Mouse (Mus musculus) midbrain, embryonic 12.5 days (tissue): ENCODE measurements around the gene Aff3. TPM values are rescaled to one million over a fixed set of nuclear protein-coding genes. Genes with fewer than 3 reads are reported as not detected.

Source experiments
- ATAC-seq: fragments of 200-750 bp; cut with Nextera tagmentation; 2 replicates; pipeline ENCODE4 v1.8.0; 2017; ENCODE audit warnings: low read depth, moderate TSS enrichment, moderate library complexity; ENCODE audit not compliant: low FRiP score
- H3K27ac ChIP-seq: fragments of 300-500 bp; sonication (generic); replicated peaks from 2 replicates; pipeline ENCODE4 v1.5.1; 2016; ENCODE audit warnings: mild to moderate bottlenecking
- H3K27me3 ChIP-seq: fragments of 300-500 bp; sonication (generic); 2 replicates; pipeline ENCODE4 v1.6.1; 2016; ENCODE audit warnings: mild to moderate bottlenecking
- H3K36me3 ChIP-seq: fragments of 300-500 bp; sonication (generic); 2 replicates; pipeline ENCODE4 v1.6.1; 2016
- H3K4me1 ChIP-seq: fragments of 300-500 bp; sonication (generic); 2 replicates; pipeline ENCODE4 v1.6.1; 2016
- H3K4me2 ChIP-seq: fragments of 300-500 bp; sonication (generic); replicated peaks from 2 replicates; pipeline ENCODE4 v1.6.1; 2016; ENCODE audit warnings: mild to moderate bottlenecking, moderate library complexity
- H3K4me3 ChIP-seq: fragments of 300-500 bp; sonication (generic); 2 replicates; pipeline ENCODE4 v1.5.1; 2016; ENCODE audit warnings: mild to moderate bottlenecking
- H3K9ac ChIP-seq: fragments of 300-500 bp; sonication (generic); replicated peaks from 2 replicates; pipeline ENCODE4 v1.6.1; 2016; ENCODE audit warnings: mild to moderate bottlenecking, moderate library complexity
- H3K9me3 ChIP-seq: fragments of 300-500 bp; sonication (generic); 2 replicates; pipeline ENCODE4 v1.6.1; 2016; ENCODE audit warnings: mild to moderate bottlenecking
- WGBS: fragments of 180-500 bp; shearing (Covaris S2); methylation state at CpG from one replicate; pipeline ENCODE4 v1.1.7; 2016; 5-methylcytosine and 5-hydroxymethylcytosine counted together
- polyA plus RNA-seq: library from polyadenylated mRNA; unstranded; fragments of >200 nt; fragmentation: Nextera tagmentation; extraction: Ambion mirVana; gene quantifications from 2 replicates; pipeline ENCODE4 v1.2.1, GENCODE M21; 2016

Aff3 gene
- polyA plus RNA-seq, 1 experiment from 2014 or later, result 25.4 TPM

- no peak overlapping the region for H3K9ac ChIP-seq
- no peak for ATAC-seq
- H3K36me3 ChIP-seq, result no peaks in the 10 kb centered on the region
- 90% methylated on average over 8 of the region's 8 CpGs for WGBS
- no peaks in the 10 kb centered on the region for H3K9me3 ChIP-seq
- H3K4me2 ChIP-seq, result no peak overlapping the region
- H3K4me3 ChIP-seq, result no peak overlapping the region
- H3K27me3 ChIP-seq, result no peaks in the 10 kb centered on the region
- H3K4me1 ChIP-seq, result peaks cover 16% of the 10 kb centered on the region
- H3K27ac ChIP-seq, result no peak overlapping the region
Measured at GRCm38 (mm10) chr1:38454921-38455320, 209.8 kb downstream of the Aff3 start.

- H3K27ac ChIP-seq, result no peak overlapping the region
- no peak overlapping the region for H3K4me3 ChIP-seq
- H3K9me3 ChIP-seq, result no peaks in the 10 kb centered on the region
- H3K27me3 ChIP-seq, result no peaks in the 10 kb centered on the region
- H3K4me1 ChIP-seq, result peaks cover 19% of the 10 kb centered on the region
- no peak overlapping the region for H3K4me2 ChIP-seq
- WGBS, result 89% methylated on average over 6 of the region's 6 CpGs
- ATAC-seq, result no peak
- no peak overlapping the region for H3K9ac ChIP-seq
- H3K36me3 ChIP-seq, result no peaks in the 10 kb centered on the region
Measured at GRCm38 (mm10) chr1:38451367-38451766, 213.4 kb downstream of the Aff3 start.

- no peak overlapping the region for H3K4me2 ChIP-seq
- WGBS, result 91% methylated on average over 12 of the region's 12 CpGs
- no peak overlapping the region; the same call in 1 of the 2 replicates for H3K9ac ChIP-seq
- H3K27me3 ChIP-seq, result no peaks in the 10 kb centered on the region
- H3K27ac ChIP-seq, result no peak overlapping the region
- H3K9me3 ChIP-seq, result no peaks in the 10 kb centered on the region
- no peaks in the 10 kb centered on the region for H3K36me3 ChIP-seq
- H3K4me3 ChIP-seq, result no peak overlapping the region
- no peak for ATAC-seq
- H3K4me1 ChIP-seq, result peaks cover 19% of the 10 kb centered on the region
Measured at GRCm38 (mm10) chr1:38450677-38451076, 214.1 kb downstream of the Aff3 start.

GRCm38 (mm10) chr1:38449816-38450478 is 214.8 kb downstream of the Aff3 start:
- no peaks in the 10 kb centered on the region for H3K36me3 ChIP-seq
- H3K27me3 ChIP-seq, result no peaks in the 10 kb centered on the region
- H3K9ac ChIP-seq, result no peak overlapping the region
- peaks cover 19% of the 10 kb centered on the region for H3K4me1 ChIP-seq
- WGBS, result 69% methylated on average over 7 of the region's 7 CpGs
- H3K27ac ChIP-seq, result no peak overlapping the region
- no peak overlapping the region for H3K4me3 ChIP-seq
- no peak for ATAC-seq
- H3K9me3 ChIP-seq, result no peaks in the 10 kb centered on the region
- no peak overlapping the region for H3K4me2 ChIP-seq

GRCm38 (mm10) chr1:38448854-38449253 is 215.9 kb downstream of the Aff3 start:
- no peak overlapping the region for H3K4me2 ChIP-seq
- no peak overlapping the region for H3K9ac ChIP-seq
- H3K27ac ChIP-seq, result peak overlapping the region; percentile 20; the same call in 1 of the 2 replicates
- H3K9me3 ChIP-seq, result no peaks in the 10 kb centered on the region
- no peak for ATAC-seq
- 80% methylated on average over 3 of the region's 3 CpGs for WGBS
- H3K4me1 ChIP-seq, result peaks cover 22% of the 10 kb centered on the region
- no peak overlapping the region for H3K4me3 ChIP-seq
- no peaks in the 10 kb centered on the region for H3K36me3 ChIP-seq
- H3K27me3 ChIP-seq, result no peaks in the 10 kb centered on the region

- Histone ChIP-seq H3K36me3 (no peaks in the 10 kb centered on the region), H3K4me1 (peaks cover 34% of the 10 kb centered on the region), H3K9ac (no peak overlapping the region), H3K27ac (no peak overlapping the region), H3K4me2 (no peak overlapping the region), H3K27me3 (no peaks in the 10 kb centered on the region), H3K4me3 (no peak overlapping the region), H3K9me3 (no peaks in the 10 kb centered on the region)
- no peak for ATAC-seq
- WGBS, result 88% methylated on average over 2 of the region's 2 CpGs
Measured at GRCm38 (mm10) chr1:38447581-38447980, 217.2 kb downstream of the Aff3 start.

- Histone ChIP-seq H3K4me3 (no peak overlapping the region), H3K9me3 (no peaks in the 10 kb centered on the region), H3K27ac (no peak overlapping the region), H3K9ac (no peak overlapping the region), H3K36me3 (no peaks in the 10 kb centered on the region), H3K27me3 (no peaks in the 10 kb centered on the region; the same call in 1 of the 2 replicates), H3K4me1 (peaks cover 47% of the 10 kb centered on the region), H3K4me2 (no peak overlapping the region)
- no peak for ATAC-seq
- WGBS, result 78% methylated on average over 12 of the region's 12 CpGs
Measured at GRCm38 (mm10) chr1:38446152-38446820, 218.5 kb downstream of the Aff3 start.

GRCm38 (mm10) chr1:38442887-38443286 is 221.9 kb downstream of the Aff3 start:
- 85% methylated on average over 3 of the region's 3 CpGs for WGBS
- no peak overlapping the region for H3K9ac ChIP-seq
- no peaks in the 10 kb centered on the region for H3K9me3 ChIP-seq
- H3K4me1 ChIP-seq, result peaks cover 62% of the 10 kb centered on the region
- no peak for ATAC-seq
- H3K36me3 ChIP-seq, result no peaks in the 10 kb centered on the region
- no peak overlapping the region for H3K4me2 ChIP-seq
- H3K27ac ChIP-seq, result no peak overlapping the region
- no peaks in the 10 kb centered on the region; the same call in 1 of the 2 replicates for H3K27me3 ChIP-seq
- no peak overlapping the region for H3K4me3 ChIP-seq

- Histone ChIP-seq H3K4me1 (peaks cover 66% of the 10 kb centered on the region), H3K27ac (no peak overlapping the region), H3K36me3 (no peaks in the 10 kb centered on the region)
Measured at GRCm38 (mm10) chr1:38442479-38442878, 222.3 kb downstream of the Aff3 start.

GRCm38 (mm10) chr1:38441800-38442199 is 223.0 kb downstream of the Aff3 start:
- H3K4me2 ChIP-seq, result no peak overlapping the region
- H3K4me3 ChIP-seq, result no peak overlapping the region
- no peaks in the 10 kb centered on the region for H3K9me3 ChIP-seq
- WGBS, result 58% methylated on average over 2 of the region's 2 CpGs
- ATAC-seq, result no peak
- H3K27me3 ChIP-seq, result no peaks in the 10 kb centered on the region; the same call in 1 of the 2 replicates
- no peak overlapping the region for H3K9ac ChIP-seq
- H3K27ac ChIP-seq, result 0 out of 2 replicates have a peak overlapping the region, but pooled peaks have one; percentile 26
- no peaks in the 10 kb centered on the region for H3K36me3 ChIP-seq
- H3K4me1 ChIP-seq, result peaks cover 69% of the 10 kb centered on the region

More at GRCm38 (mm10) chr1:38442479-38442878, 222.3 kb downstream of the Aff3 start:
- 70% methylated on average over 9 of the region's 9 CpGs for WGBS
- Histone ChIP-seq H3K27me3 (no peaks in the 10 kb centered on the region; the same call in 1 of the 2 replicates), H3K4me3 (no peak overlapping the region), H3K4me2 (no peak overlapping the region), H3K9ac (no peak overlapping the region), H3K9me3 (no peaks in the 10 kb centered on the region)
- no peak for ATAC-seq

- Histone ChIP-seq H3K4me3 (no peak overlapping the region), H3K4me1 (peaks cover 79% of the 10 kb centered on the region), H3K36me3 (no peaks in the 10 kb centered on the region), H3K4me2 (peak overlapping the region; percentile 34; the same call in 1 of the 2 replicates), H3K9me3 (no peaks in the 10 kb centered on the region), H3K9ac (no peak overlapping the region), H3K27ac (peak overlapping the region; percentile 60), H3K27me3 (no peaks in the 10 kb centered on the region; the same call in 1 of the 2 replicates)
- WGBS, result 60% methylated on average over 6 of the region's 6 CpGs
- no peak for ATAC-seq
Measured at GRCm38 (mm10) chr1:38440471-38440815, 224.3 kb downstream of the Aff3 start.

- peak overlapping the region; percentile 34 for H3K4me2 ChIP-seq
- peak; percentile 39 for ATAC-seq
- no peaks in the 10 kb centered on the region; the same call in 1 of the 2 replicates for H3K27me3 ChIP-seq
- peaks cover 79% of the 10 kb centered on the region for H3K4me1 ChIP-seq
- H3K9me3 ChIP-seq, result no peaks in the 10 kb centered on the region
- H3K4me3 ChIP-seq, result no peak overlapping the region
- no peaks in the 10 kb centered on the region for H3K36me3 ChIP-seq
- peak overlapping the region; percentile 60 for H3K27ac ChIP-seq
- WGBS, result 23% methylated on average over 4 of the region's 4 CpGs
- no peak overlapping the region for H3K9ac ChIP-seq
Measured at GRCm38 (mm10) chr1:38439751-38440470, 224.8 kb downstream of the Aff3 start.
